Mouse (Mus musculus): Measurements from ENCODE around the gene Iqcf5. TPM values are rescaled to one million over a fixed set of nuclear protein-coding genes. Genes with fewer than 3 reads are reported as not detected.

Gene Iqcf5
- polyA plus RNA-seq, 1 experiment = 546 TPM

GRCm38 (mm10) chr9:106475663-106476001 is 38.7 kb upstream of the Iqcf5 start, which contains the start of gene Rrp9:
Gene Rrp9 (plus strand): TSS chr9:106475963.
- peak within 1 kb of the TSS; percentile 87 for H3K4me3 ChIP-seq (ENCODE audit: control insufficient read depth, low read depth, low read length)
- TF ChIP-seq POLR2A (IDR thresholded peaks at IDR 0.05; ENCODE audit: control insufficient read depth, low read depth, low read length) (no peak), CTCF (IDR thresholded peaks at IDR 0.05; ENCODE audit: control insufficient read depth, insufficient read depth, insufficient replicate concordance, low read depth, low read length) (no peak)
- no peaks in the 10 kb centered on the region for H3K27me3 ChIP-seq (ENCODE audit: control insufficient read depth, insufficient read depth, low read length)
- peaks cover 19% of the 10 kb centered on the region for H3K4me1 ChIP-seq (ENCODE audit: control insufficient read depth, insufficient read depth, low read length)
- H3K27ac ChIP-seq (ENCODE audit: control insufficient read depth, insufficient read depth, low read depth, low read length) = peak within 1 kb of the TSS; percentile 67
- H3K36me3 ChIP-seq (ENCODE audit: control insufficient read depth, insufficient read depth, low read length) = no peaks in the 10 kb centered on the region

- no peaks in the 10 kb centered on the region for H3K27me3 ChIP-seq (ENCODE audit: control insufficient read depth, insufficient read depth, low read length)
- no peaks in the 10 kb centered on the region for H3K36me3 ChIP-seq (ENCODE audit: control insufficient read depth, insufficient read depth, low read length)
- peaks cover 19% of the 10 kb centered on the region for H3K4me1 ChIP-seq (ENCODE audit: control insufficient read depth, insufficient read depth, low read length)
- no peak for TF ChIP-seq POLR2A (IDR thresholded peaks at IDR 0.05; ENCODE audit: control insufficient read depth, low read depth, low read length)
- no peak for TF ChIP-seq CTCF (IDR thresholded peaks at IDR 0.05; ENCODE audit: control insufficient read depth, insufficient read depth, insufficient replicate concordance, low read depth, low read length)
- peak overlapping the region; percentile 67 for H3K27ac ChIP-seq (ENCODE audit: control insufficient read depth, insufficient read depth, low read depth, low read length)
- peak overlapping the region; percentile 87 for H3K4me3 ChIP-seq (ENCODE audit: control insufficient read depth, low read depth, low read length)
Observed at GRCm38 (mm10) chr9:106476002-106476923, 38.1 kb upstream of the Iqcf5 start.

- Histone ChIP-seq H3K4me3 (ENCODE audit: control insufficient read depth, low read depth, low read length) (peak within 1 kb of the TSS; percentile 87), H3K36me3 (ENCODE audit: control insufficient read depth, insufficient read depth, low read length) (no peaks in the 10 kb centered on the region), H3K27me3 (ENCODE audit: control insufficient read depth, insufficient read depth, low read length) (no peaks in the 10 kb centered on the region), H3K27ac (ENCODE audit: control insufficient read depth, insufficient read depth, low read depth, low read length) (peak within 1 kb of the TSS; percentile 67), H3K4me1 (ENCODE audit: control insufficient read depth, insufficient read depth, low read length) (peaks cover 19% of the 10 kb centered on the region)
- TF ChIP-seq CTCF (IDR thresholded peaks at IDR 0.05; ENCODE audit: control insufficient read depth, insufficient read depth, insufficient replicate concordance, low read depth, low read length) (peak; percentile 97), POLR2A (IDR thresholded peaks at IDR 0.05; ENCODE audit: control insufficient read depth, low read depth, low read length) (peak; percentile 55)
Observed at GRCm38 (mm10) chr9:106476924-106477484, 37.4 kb upstream of the Iqcf5 start, which contains the start of gene Parp3. Gene Parp3 (minus strand): TSS chr9:106476949.

GRCm38 (mm10) chr9:106477649-106478048 is 36.7 kb upstream of the Iqcf5 start:
- peaks cover 19% of the 10 kb centered on the region for H3K4me1 ChIP-seq (ENCODE audit: control insufficient read depth, insufficient read depth, low read length)
- H3K27ac ChIP-seq (ENCODE audit: control insufficient read depth, insufficient read depth, low read depth, low read length) = peak overlapping the region; percentile 50
- no peaks in the 10 kb centered on the region for H3K36me3 ChIP-seq (ENCODE audit: control insufficient read depth, insufficient read depth, low read length)
- H3K4me3 ChIP-seq (ENCODE audit: control insufficient read depth, low read depth, low read length) = peak overlapping the region; percentile 87
- TF ChIP-seq CTCF (IDR thresholded peaks at IDR 0.05; ENCODE audit: control insufficient read depth, insufficient read depth, insufficient replicate concordance, low read depth, low read length) = no peak
- no peak for TF ChIP-seq POLR2A (IDR thresholded peaks at IDR 0.05; ENCODE audit: control insufficient read depth, low read depth, low read length)
- no peaks in the 10 kb centered on the region for H3K27me3 ChIP-seq (ENCODE audit: control insufficient read depth, insufficient read depth, low read length)

- peaks cover 16% of the 10 kb centered on the region for H3K4me1 ChIP-seq (ENCODE audit: control insufficient read depth, insufficient read depth, low read length)
- TF ChIP-seq CTCF (IDR thresholded peaks at IDR 0.05; ENCODE audit: control insufficient read depth, insufficient read depth, insufficient replicate concordance, low read depth, low read length) (no peak), POLR2A (IDR thresholded peaks at IDR 0.05; ENCODE audit: control insufficient read depth, low read depth, low read length) (no peak)
Observed at GRCm38 (mm10) chr9:106478101-106478500, 36.3 kb upstream of the Iqcf5 start.

GRCm38 (mm10) chr9:106480541-106480940 is 33.8 kb upstream of the Iqcf5 start:
- no peak for TF ChIP-seq CTCF (IDR thresholded peaks at IDR 0.05; ENCODE audit: control insufficient read depth, insufficient read depth, insufficient replicate concordance, low read depth, low read length)
- no peak for TF ChIP-seq POLR2A (IDR thresholded peaks at IDR 0.05; ENCODE audit: control insufficient read depth, low read depth, low read length)
- Histone ChIP-seq H3K4me3 (ENCODE audit: control insufficient read depth, low read depth, low read length) (no peak overlapping the region), H3K27ac (ENCODE audit: control insufficient read depth, insufficient read depth, low read depth, low read length) (no peak overlapping the region), H3K27me3 (ENCODE audit: control insufficient read depth, insufficient read depth, low read length) (no peaks in the 10 kb centered on the region), H3K36me3 (ENCODE audit: control insufficient read depth, insufficient read depth, low read length) (no peaks in the 10 kb centered on the region), H3K4me1 (ENCODE audit: control insufficient read depth, insufficient read depth, low read length) (peaks cover 16% of the 10 kb centered on the region)

More at GRCm38 (mm10) chr9:106478101-106478500, 36.3 kb upstream of the Iqcf5 start:
- peak overlapping the region; percentile 50; the same call in 1 of the 2 replicates for H3K27ac ChIP-seq (ENCODE audit: control insufficient read depth, insufficient read depth, low read depth, low read length)
- no peaks in the 10 kb centered on the region for H3K36me3 ChIP-seq (ENCODE audit: control insufficient read depth, insufficient read depth, low read length)
- H3K4me3 ChIP-seq (ENCODE audit: control insufficient read depth, low read depth, low read length) = peak overlapping the region; percentile 87
- H3K27me3 ChIP-seq (ENCODE audit: control insufficient read depth, insufficient read depth, low read length) = no peaks in the 10 kb centered on the region

GRCm38 (mm10) chr9:106481075-106481474 is 33.3 kb upstream of the Iqcf5 start:
- Histone ChIP-seq H3K4me1 (ENCODE audit: control insufficient read depth, insufficient read depth, low read length) (peaks cover 11% of the 10 kb centered on the region), H3K27ac (ENCODE audit: control insufficient read depth, insufficient read depth, low read depth, low read length) (no peak overlapping the region), H3K36me3 (ENCODE audit: control insufficient read depth, insufficient read depth, low read length) (no peaks in the 10 kb centered on the region), H3K27me3 (ENCODE audit: control insufficient read depth, insufficient read depth, low read length) (no peaks in the 10 kb centered on the region), H3K4me3 (ENCODE audit: control insufficient read depth, low read depth, low read length) (no peak overlapping the region)
- TF ChIP-seq POLR2A (IDR thresholded peaks at IDR 0.05; ENCODE audit: control insufficient read depth, low read depth, low read length) = no peak
- no peak for TF ChIP-seq CTCF (IDR thresholded peaks at IDR 0.05; ENCODE audit: control insufficient read depth, insufficient read depth, insufficient replicate concordance, low read depth, low read length)
